Mouse (Mus musculus) embryonic fibroblast, embryonic 13.5 days (primary cell): Measurements from ENCODE around the gene H2-Ab1.

ENCODE experiments used
- CTCF ChIP-seq: IDR thresholded peaks from 2 replicates; pipeline ENCODE4 v1.5.1; 2011; ENCODE audit warnings: mild to moderate bottlenecking, control low read depth, low read length, moderate library complexity, borderline replicate concordance; ENCODE audit not compliant: insufficient read depth
- POLR2A ChIP-seq: IDR thresholded peaks from 2 replicates; pipeline ENCODE4 v1.6.1; 2011; ENCODE audit warnings: low read depth, mild to moderate bottlenecking, control low read depth, low read length, moderate library complexity

DNA sequence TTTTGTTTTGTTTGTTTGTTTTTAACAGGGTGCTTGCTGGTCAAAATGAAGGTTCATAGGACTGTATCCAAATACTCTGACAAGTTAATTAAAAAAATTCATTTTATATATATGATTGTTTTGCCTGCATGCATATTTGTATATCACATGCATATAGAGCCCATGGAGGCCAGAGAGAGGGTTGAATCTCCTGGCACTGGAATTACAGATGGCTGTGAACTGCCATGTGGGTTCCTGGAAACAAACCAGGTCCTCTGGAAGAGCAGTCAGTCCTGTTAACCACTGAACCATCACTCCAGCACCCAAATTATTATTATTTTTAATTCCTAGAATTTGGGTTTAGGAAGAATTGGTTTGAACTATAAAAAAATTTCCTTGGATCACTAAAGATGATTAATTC lies 37.8 kb downstream of the H2-Ab1 start:
- TF ChIP-seq CTCF = no peak
- TF ChIP-seq POLR2A = no peak
